Mouse (Mus musculus): ENCODE measurements around the gene Glis1.
A peak's percentile ranks its signal among the peaks of the same experiment; 100 is the strongest.

- TF ChIP-seq CTCF (IDR thresholded peaks at IDR 0.05; ENCODE audit: insufficient read depth, low read depth, low read length) (peak; percentile 54), POLR2A (IDR thresholded peaks at IDR 0.05; ENCODE audit: insufficient read depth, low read depth, low read length) (no peak)
Observed at GRCm38 (mm10) chr4:107673638-107674321, 239.4 kb downstream of the Glis1 start.
